Mouse (Mus musculus): ENCODE measurements around the gene Ccdc127. TPM values are rescaled to one million over a fixed set of nuclear protein-coding genes. Genes with fewer than 3 reads are reported as not detected.

Ccdc127 gene
- total RNA-seq, 2 experiments from 2014 or later = 20.5 to 32.7 TPM

- ATAC-seq (replicated peaks; ENCODE audit: low FRiP score, poor library complexity, severe bottlenecking) = no peak
Measured at GRCm38 (mm10) chr13:74381533-74382276, 31.6 kb downstream of the Ccdc127 start.

- no peak for ATAC-seq (replicated peaks; ENCODE audit: low FRiP score, poor library complexity, severe bottlenecking)
Measured at GRCm38 (mm10) chr13:74382289-74382688, 32.2 kb downstream of the Ccdc127 start.

- ATAC-seq (replicated peaks; ENCODE audit: low FRiP score, poor library complexity, severe bottlenecking) = no peak
Measured at GRCm38 (mm10) chr13:74389730-74390129, 39.6 kb downstream of the Ccdc127 start.

DNA sequence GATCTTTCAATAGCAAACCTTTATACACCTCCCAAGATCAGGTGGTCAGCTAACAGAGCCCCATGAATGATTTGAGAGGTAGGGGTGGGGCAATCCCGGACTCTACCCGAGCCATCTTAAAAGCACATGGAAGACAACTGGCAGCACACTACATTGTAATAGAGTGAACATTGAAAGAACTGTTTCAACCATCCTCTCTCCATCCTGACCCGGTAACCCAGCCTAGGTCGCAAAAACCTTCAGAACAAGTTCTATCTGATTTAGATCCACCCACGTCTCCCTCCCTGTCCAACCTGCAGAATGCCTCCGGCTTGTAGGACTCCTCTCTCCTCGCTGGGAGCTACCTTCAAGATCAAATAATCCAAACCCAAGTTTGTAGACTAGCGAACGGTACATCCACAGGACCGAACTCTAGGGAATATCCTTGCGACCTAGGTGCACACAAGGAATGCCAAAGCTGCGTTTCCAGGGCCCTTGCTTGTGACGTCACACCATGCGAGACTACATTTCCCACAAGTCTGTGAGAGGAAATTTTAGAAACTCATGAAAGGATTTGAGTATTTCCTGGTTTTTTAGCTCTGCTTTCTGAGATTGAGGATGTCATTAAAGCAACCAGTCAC is 40.4 kb downstream of the Ccdc127 start, which contains the start of gene Zfp72:
TSS of gene Zfp72 (minus strand) at position 466 of the 620 bp plus-strand sequence.
- no peak for ATAC-seq (replicated peaks; ENCODE audit: low FRiP score, poor library complexity, severe bottlenecking)

DNA sequence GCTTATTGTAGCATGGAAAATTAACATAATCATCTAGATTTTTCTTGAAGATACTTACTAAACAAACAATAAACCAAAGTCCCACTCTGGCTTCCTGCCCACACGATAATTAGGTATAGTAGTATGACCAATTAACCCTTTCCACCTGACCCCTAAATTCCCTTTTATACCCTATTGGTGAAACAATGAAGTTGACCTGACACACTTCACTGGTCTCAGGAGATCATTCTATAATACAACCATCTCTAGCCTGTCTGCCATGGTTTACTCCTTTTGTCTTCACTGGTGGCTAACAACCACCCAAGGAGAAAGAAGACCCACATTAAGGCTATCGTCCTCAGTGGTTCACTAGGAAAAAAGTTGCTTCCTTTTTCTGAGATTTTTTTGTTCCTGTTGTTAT is 41.0 kb downstream of the Ccdc127 start:
- ATAC-seq (replicated peaks; ENCODE audit: low FRiP score, poor library complexity, severe bottlenecking) = no peak

- no peak for ATAC-seq (replicated peaks; ENCODE audit: low FRiP score, poor library complexity, severe bottlenecking)
Measured at GRCm38 (mm10) chr13:74399298-74399839, 49.3 kb downstream of the Ccdc127 start, which contains the start of gene Ftl1-ps1. Gene Ftl1-ps1, plus strand, starts transcription at chr13:74399694.

Other genes starting within 250 kb of the Ccdc127 start
- gene Slc9a3, start 228.9 kb upstream of the Ccdc127 start, total RNA-seq (2015; ENCODE audit: low replicate concordance) = not detected in 2 replicates
- gene Slc9a3, start 228.9 kb upstream of the Ccdc127 start, total RNA-seq (2017; ENCODE audit: low replicate concordance) = not detected in 2 replicates
- 11.5 and 30.6 TPM in 2 replicates for gene Exoc3, start 141.6 kb upstream of the Ccdc127 start, total RNA-seq (2015; ENCODE audit: low replicate concordance)
- 25.2 and 27.9 TPM in 2 replicates for gene Exoc3, start 141.6 kb upstream of the Ccdc127 start, total RNA-seq (2017; ENCODE audit: low replicate concordance)
- gene Ahrr, start 58.0 kb upstream of the Ccdc127 start, total RNA-seq (2015; ENCODE audit: low replicate concordance) = not detected in 2 replicates
- not detected in 2 replicates for gene Ahrr, start 58.0 kb upstream of the Ccdc127 start, total RNA-seq (2017; ENCODE audit: low replicate concordance)
- 56.2 and 60.8 TPM in 2 replicates for gene Pdcd6, start 32.7 kb upstream of the Ccdc127 start, total RNA-seq (2015; ENCODE audit: low replicate concordance)
- gene Pdcd6, start 32.7 kb upstream of the Ccdc127 start, total RNA-seq (2017; ENCODE audit: low replicate concordance) = 25.1 and 48.8 TPM in 2 replicates
- 80.4 and 91.8 TPM in 2 replicates for gene Sdha, start within 50 bp of the Ccdc127 start, total RNA-seq (2015; ENCODE audit: low replicate concordance)
- gene Sdha, start within 50 bp of the Ccdc127 start, total RNA-seq (2017; ENCODE audit: low replicate concordance) = 94.1 and 108 TPM in 2 replicates
- not detected in 2 replicates for gene Lrrc14b, start 13.7 kb downstream of the Ccdc127 start, total RNA-seq (2015; ENCODE audit: low replicate concordance)
- gene Lrrc14b, start 13.7 kb downstream of the Ccdc127 start, total RNA-seq (2017; ENCODE audit: low replicate concordance) = not detected in 2 replicates
- not detected in 2 replicates for gene Zfp72, start 40.5 kb downstream of the Ccdc127 start, total RNA-seq (2015; ENCODE audit: low replicate concordance)
- 2.5 TPM in 1 of 2 replicates, not detected in the other for gene Zfp72, start 40.5 kb downstream of the Ccdc127 start, total RNA-seq (2017; ENCODE audit: low replicate concordance)
- gene Ftl1-ps1, start 49.4 kb downstream of the Ccdc127 start, total RNA-seq (2015; ENCODE audit: low replicate concordance) = 88.0 and 131 TPM in 2 replicates
- 27.9 and 36.8 TPM in 2 replicates for gene Ftl1-ps1, start 49.4 kb downstream of the Ccdc127 start, total RNA-seq (2017; ENCODE audit: low replicate concordance)
- gene Zfp825, start 143.7 kb downstream of the Ccdc127 start, total RNA-seq (2015; ENCODE audit: low replicate concordance) = 5.0 and 10.8 TPM in 2 replicates
- gene Zfp825, start 143.7 kb downstream of the Ccdc127 start, total RNA-seq (2017; ENCODE audit: low replicate concordance) = 5.1 and 10.5 TPM in 2 replicates

Data from erythroid progenitor cell, adult 5-6 weeks (primary cell).